Mouse (Mus musculus) frontal cortex, adult (tissue): ENCODE data around the gene C2.
A peak's percentile ranks its signal among the peaks of the same experiment; 100 is the strongest.

Experiments used
- ATAC-seq: cut with Nextera tagmentation; 2 replicates; pipeline ENCODE4 v1.9.2; 2017; ENCODE audit warnings: mild to moderate bottlenecking, moderate library complexity, mixed read lengths; ENCODE audit not compliant: low TSS enrichment

C2 gene

GRCm38 (mm10) chr17:34898160-34898586, at the start of gene C2, which contains the start of gene Ehmt2:
Gene C2, minus strand, starts transcription at chr17:34898265.
Gene Ehmt2, plus strand, starts transcription at chr17:34898469.
- ATAC-seq, result peak; percentile 58

GRCm38 (mm10) chr17:34947606-34948005, 49.5 kb upstream of the C2 start:
- ATAC-seq, result no peak

GRCm38 (mm10) chr17:34946486-34947140, 48.5 kb upstream of the C2 start:
- ATAC-seq, result no peak

GRCm38 (mm10) chr17:34944362-34944761, 46.3 kb upstream of the C2 start:
- ATAC-seq, result no peak

GRCm38 (mm10) chr17:34943128-34943815, 45.2 kb upstream of the C2 start:
- ATAC-seq, result no peak

- no peak for ATAC-seq
Observed at GRCm38 (mm10) chr17:34941344-34942041, 43.4 kb upstream of the C2 start.

- ATAC-seq, result no peak
Observed at GRCm38 (mm10) chr17:34937960-34938505, 40.0 kb upstream of the C2 start.

GRCm38 (mm10) chr17:34934830-34935229, 36.8 kb upstream of the C2 start:
- ATAC-seq, result no peak

- no peak for ATAC-seq
Observed at GRCm38 (mm10) chr17:34934031-34934430, 36.0 kb upstream of the C2 start.

- no peak for ATAC-seq
Observed at GRCm38 (mm10) chr17:34932287-34932686, 34.2 kb upstream of the C2 start.

- peak; percentile 44; the same call in 1 of the 2 replicates for ATAC-seq
Observed at GRCm38 (mm10) chr17:34931735-34932098, 33.7 kb upstream of the C2 start.

GRCm38 (mm10) chr17:34931061-34931734, 33.1 kb upstream of the C2 start, which contains the start of gene Neu1:
Gene Neu1, plus strand, starts transcription at chr17:34931253.
- ATAC-seq, result peak; percentile 90

GRCm38 (mm10) chr17:34928841-34929240, 30.8 kb upstream of the C2 start:
- no peak for ATAC-seq

- ATAC-seq, result peak; percentile 40; the same call in 1 of the 2 replicates
Observed at GRCm38 (mm10) chr17:34927306-34928019, 29.4 kb upstream of the C2 start.

- no peak for ATAC-seq
Observed at GRCm38 (mm10) chr17:34924258-34924657, 26.2 kb upstream of the C2 start.

GRCm38 (mm10) chr17:34922939-34923338, 24.9 kb upstream of the C2 start:
- ATAC-seq, result no peak

GRCm38 (mm10) chr17:34917188-34917587, 19.1 kb upstream of the C2 start:
- no peak for ATAC-seq

GRCm38 (mm10) chr17:34916316-34916715, 18.3 kb upstream of the C2 start:
- no peak for ATAC-seq

GRCm38 (mm10) chr17:34915410-34915831, 17.4 kb upstream of the C2 start:
- ATAC-seq, result no peak

- ATAC-seq, result no peak
Observed at GRCm38 (mm10) chr17:34913930-34914665, 16.0 kb upstream of the C2 start, which contains the start of gene Slc44a4. Gene Slc44a4, plus strand, starts transcription at chr17:34914466.
